Mouse (Mus musculus): ENCODE measurements around the gene Tubg1. TPM values are rescaled to one million over a fixed set of nuclear protein-coding genes. Genes with fewer than 3 reads are reported as not detected.

Gene Tubg1
- total and polyA plus RNA-seq, 2 experiments from 2014 or later: 52.6 to 64.6 TPM

GRCm38 (mm10) chr11:101084246-101084645, 35.5 kb upstream of the Tubg1 start:
- TF ChIP-seq CTCF (IDR thresholded peaks at IDR 0.05): no peak
- no peak overlapping the region for H3K4me3 ChIP-seq (ENCODE audit: low read depth, low read length)
- ATAC-seq (ENCODE audit: low FRiP score): no peak
- peaks cover 12% of the 10 kb centered on the region for H3K27me3 ChIP-seq (ENCODE audit: insufficient read depth, low read length)
- H3K9ac ChIP-seq (replicated peaks; ENCODE audit: low read length, poor library complexity, severe bottlenecking): no peak overlapping the region
- peaks cover 13% of the 10 kb centered on the region for H3K36me3 ChIP-seq (ENCODE audit: insufficient read depth, low read length)
- DNase-seq (ENCODE audit: low spot score): no peak
- peaks cover 20% of the 10 kb centered on the region for H3K4me1 ChIP-seq (ENCODE audit: insufficient read depth, low read length)
- H3K4me2 ChIP-seq (ENCODE audit: low read depth, low read length, poor library complexity, severe bottlenecking): no peak overlapping the region
- no peaks in the 10 kb centered on the region for H3K9me3 ChIP-seq (ENCODE audit: low read length)
- WGBS: 83% methylated on average over 14 of the region's 14 CpGs
- H3K27ac ChIP-seq (ENCODE audit: low read depth, low read length): no peak overlapping the region

- no peaks in the 10 kb centered on the region for H3K9me3 ChIP-seq (ENCODE audit: low read length)
- peaks cover 20% of the 10 kb centered on the region for H3K4me1 ChIP-seq (ENCODE audit: insufficient read depth, low read length)
- no peak overlapping the region for H3K4me3 ChIP-seq (ENCODE audit: low read depth, low read length)
- ATAC-seq (ENCODE audit: low FRiP score) (no peak), DNase-seq (ENCODE audit: low spot score) (no peak)
- no peak overlapping the region for H3K4me2 ChIP-seq (ENCODE audit: low read depth, low read length, poor library complexity, severe bottlenecking)
- peaks cover 7% of the 10 kb centered on the region; the same call in 1 of the 2 replicates for H3K27me3 ChIP-seq (ENCODE audit: insufficient read depth, low read length)
- TF ChIP-seq CTCF (IDR thresholded peaks at IDR 0.05): no peak
- no peak overlapping the region for H3K9ac ChIP-seq (replicated peaks; ENCODE audit: low read length, poor library complexity, severe bottlenecking)
- H3K27ac ChIP-seq (ENCODE audit: low read depth, low read length): no peak overlapping the region
- H3K36me3 ChIP-seq (ENCODE audit: insufficient read depth, low read length): peaks cover 19% of the 10 kb centered on the region
- WGBS: 96% methylated on average over 12 of the region's 12 CpGs
Measured at GRCm38 (mm10) chr11:101084811-101085210, 34.9 kb upstream of the Tubg1 start.

GRCm38 (mm10) chr11:101085617-101086322, 34.0 kb upstream of the Tubg1 start:
- 0 out of 2 replicates have a peak overlapping the region, but pooled peaks have one; percentile 30 for H3K9ac ChIP-seq (replicated peaks; ENCODE audit: low read length, poor library complexity, severe bottlenecking)
- peaks cover 2% of the 10 kb centered on the region; the same call in 1 of the 2 replicates for H3K27me3 ChIP-seq (ENCODE audit: insufficient read depth, low read length)
- no peak overlapping the region for H3K4me2 ChIP-seq (ENCODE audit: low read depth, low read length, poor library complexity, severe bottlenecking)
- no peak for ATAC-seq (ENCODE audit: low FRiP score)
- H3K4me1 ChIP-seq (ENCODE audit: insufficient read depth, low read length): peaks cover 20% of the 10 kb centered on the region
- peaks cover 28% of the 10 kb centered on the region for H3K36me3 ChIP-seq (ENCODE audit: insufficient read depth, low read length)
- H3K4me3 ChIP-seq (ENCODE audit: low read depth, low read length): no peak overlapping the region
- 93% methylated on average over 18 of the region's 18 CpGs for WGBS
- DNase-seq (ENCODE audit: low spot score): no peak
- no peaks in the 10 kb centered on the region for H3K9me3 ChIP-seq (ENCODE audit: low read length)
- no peak for TF ChIP-seq CTCF (IDR thresholded peaks at IDR 0.05)
- 0 out of 2 replicates have a peak overlapping the region, but pooled peaks have one; percentile 81 for H3K27ac ChIP-seq (ENCODE audit: low read depth, low read length)

- Histone ChIP-seq H3K9ac (replicated peaks; ENCODE audit: low read length, poor library complexity, severe bottlenecking) (peak overlapping the region; percentile 30; the same call in 1 of the 2 replicates), H3K4me2 (ENCODE audit: low read depth, low read length, poor library complexity, severe bottlenecking) (peak overlapping the region; percentile 88), H3K4me1 (ENCODE audit: insufficient read depth, low read length) (peaks cover 20% of the 10 kb centered on the region), H3K27ac (ENCODE audit: low read depth, low read length) (peak overlapping the region; percentile 81), H3K36me3 (ENCODE audit: insufficient read depth, low read length) (peaks cover 33% of the 10 kb centered on the region), H3K27me3 (ENCODE audit: insufficient read depth, low read length) (no peaks in the 10 kb centered on the region), H3K4me3 (ENCODE audit: low read depth, low read length) (peak overlapping the region; percentile 81; the same call in 1 of the 2 replicates), H3K9me3 (ENCODE audit: low read length) (no peaks in the 10 kb centered on the region)
- ATAC-seq (ENCODE audit: low FRiP score) (no peak), DNase-seq (ENCODE audit: low spot score) (no peak)
- TF ChIP-seq CTCF (IDR thresholded peaks at IDR 0.05): no peak
- WGBS: 84% methylated on average over 6 of the region's 6 CpGs
Measured at GRCm38 (mm10) chr11:101086323-101086674, 33.4 kb upstream of the Tubg1 start.

- Histone ChIP-seq H3K27me3 (ENCODE audit: insufficient read depth, low read length) (no peaks in the 10 kb centered on the region), H3K27ac (ENCODE audit: low read depth, low read length) (peak within 1 kb of the TSS; percentile 81), H3K9me3 (ENCODE audit: low read length) (no peaks in the 10 kb centered on the region), H3K36me3 (ENCODE audit: insufficient read depth, low read length) (peaks cover 40% of the 10 kb centered on the region), H3K4me2 (ENCODE audit: low read depth, low read length, poor library complexity, severe bottlenecking) (peak within 1 kb of the TSS; percentile 88), H3K4me3 (ENCODE audit: low read depth, low read length) (peak within 1 kb of the TSS; percentile 81), H3K4me1 (ENCODE audit: insufficient read depth, low read length) (peaks cover 20% of the 10 kb centered on the region), H3K9ac (replicated peaks; ENCODE audit: low read length, poor library complexity, severe bottlenecking) (peak within 1 kb of the TSS; percentile 91)
- peak; percentile 97 for DNase-seq (ENCODE audit: low spot score)
- TF ChIP-seq CTCF (IDR thresholded peaks at IDR 0.05): no peak
- peak; percentile 90 for ATAC-seq (ENCODE audit: low FRiP score)
- 1% methylated on average over 50 of the region's 52 CpGs for WGBS
Measured at GRCm38 (mm10) chr11:101086756-101087681, 32.7 kb upstream of the Tubg1 start, which contains the start of gene Mlx. TSS of gene Mlx (plus strand) at chr11:101087277.

Data from midbrain, postnatal 0 days (tissue).